Mouse (Mus musculus): ENCODE data around the gene Abcc9.

The Abcc9 gene

DNA sequence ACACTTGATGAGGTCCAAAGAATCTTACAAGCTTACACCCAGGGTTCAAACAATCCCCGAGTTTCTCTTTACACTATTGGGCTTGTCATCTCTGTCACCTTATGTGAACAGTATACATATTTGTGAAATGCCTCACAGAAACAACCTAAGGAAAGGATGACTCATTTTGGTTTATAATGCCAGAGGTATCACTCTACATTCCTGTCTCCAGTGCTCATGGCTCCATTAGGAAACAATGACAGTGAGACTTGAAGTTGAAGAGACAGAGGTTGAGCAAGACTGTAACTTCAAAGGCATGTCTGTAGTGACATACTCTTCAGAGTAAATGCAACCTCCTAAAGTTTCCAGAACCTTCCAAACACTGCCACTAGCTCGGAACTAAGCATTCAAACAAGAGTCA is 153.7 kb downstream of the Abcc9 start:
- ATAC-seq (ENCODE audit: low TSS enrichment) = no peak

DNA sequence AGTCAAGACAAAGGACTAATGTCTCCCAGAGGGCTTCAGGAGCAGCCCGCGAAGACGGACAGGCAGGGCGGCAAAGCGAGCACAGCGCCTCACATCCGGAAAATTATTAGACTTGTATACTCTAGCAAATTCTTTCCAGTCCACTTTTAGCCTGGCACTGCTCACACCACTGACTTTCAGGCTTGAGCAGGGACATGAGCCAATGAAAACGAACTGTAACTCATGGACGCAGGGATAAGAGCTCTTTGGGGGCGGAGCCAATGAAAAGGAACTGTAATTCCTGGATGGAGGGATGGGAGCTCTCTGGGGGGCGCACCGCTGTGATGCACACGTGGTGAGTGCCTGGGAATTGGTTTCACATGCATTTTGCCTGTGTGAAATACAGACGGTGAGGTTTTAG is 157.0 kb downstream of the Abcc9 start:
- no peak for ATAC-seq (ENCODE audit: low TSS enrichment)

DNA sequence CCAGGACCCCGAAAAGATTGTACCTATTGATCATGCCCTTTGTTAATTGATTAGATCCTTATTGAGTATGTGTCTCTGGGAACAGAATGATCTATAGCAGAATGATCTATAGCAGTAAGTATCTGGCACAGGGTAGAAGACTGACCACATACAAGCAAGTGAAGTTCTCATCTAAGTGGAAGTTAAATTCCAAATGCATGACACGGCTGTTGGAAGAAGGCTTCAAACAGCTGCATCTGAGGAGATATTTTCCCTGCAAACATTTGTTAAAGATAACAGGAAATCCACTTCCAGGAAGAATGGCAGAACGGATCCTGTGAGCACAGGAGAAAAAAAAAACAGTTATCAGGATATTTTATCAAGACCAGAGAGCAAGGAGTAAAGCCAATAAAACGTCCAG is 158.5 kb downstream of the Abcc9 start:
- no peak for ATAC-seq (ENCODE audit: low TSS enrichment)

DNA sequence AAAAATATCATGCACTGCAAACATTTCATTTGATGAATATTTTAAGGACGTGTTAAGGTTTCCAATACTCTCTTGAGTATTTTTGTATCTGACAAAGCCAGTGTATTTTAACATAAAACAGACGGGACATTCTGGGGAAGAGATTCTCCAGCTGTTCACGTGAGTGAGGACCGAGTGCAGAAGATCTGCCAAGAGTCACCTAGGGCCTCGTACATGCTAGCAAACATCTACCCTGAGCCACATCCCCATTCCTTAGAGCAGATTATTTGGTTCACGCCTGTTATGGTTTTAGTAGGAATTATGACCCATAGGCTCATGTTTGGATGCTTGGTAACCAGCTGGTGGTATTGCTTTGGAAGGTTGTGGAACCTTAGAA is 159.3 kb downstream of the Abcc9 start:
- no peak for ATAC-seq (ENCODE audit: low TSS enrichment)

DNA sequence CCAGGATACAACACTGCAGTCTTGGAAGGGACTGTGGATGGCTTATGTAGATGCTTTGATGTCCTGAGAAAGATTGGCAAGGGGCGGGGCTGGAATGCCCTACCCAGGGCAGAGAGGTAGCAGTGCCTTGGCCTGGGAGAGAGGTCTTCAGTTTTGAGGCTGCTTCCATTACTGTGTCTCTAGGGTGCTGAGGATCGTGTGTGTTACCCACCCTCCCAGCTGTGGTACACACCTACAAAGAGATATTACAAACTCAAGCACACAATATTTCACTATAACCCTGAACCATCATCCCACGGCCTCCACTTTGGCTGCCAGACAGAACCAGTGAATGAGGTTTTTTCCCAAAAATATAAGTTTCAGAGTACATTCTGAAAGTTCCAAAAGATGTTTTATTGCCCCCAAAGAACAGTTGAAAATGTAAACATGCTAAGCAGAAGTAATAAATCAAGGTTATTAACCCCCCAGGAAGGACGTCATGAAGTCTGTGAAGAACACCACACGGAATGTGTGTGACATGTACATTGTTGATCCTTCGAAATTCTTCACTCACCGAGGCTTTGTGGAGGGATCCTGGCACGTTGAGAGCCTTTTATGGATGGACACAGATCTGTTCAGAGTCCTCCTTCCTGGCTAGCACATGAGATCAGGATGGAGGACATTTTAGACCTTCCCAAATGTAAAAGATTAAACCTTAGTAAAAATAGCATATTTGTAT is 159.9 kb downstream of the Abcc9 start:
- no peak for ATAC-seq (ENCODE audit: low TSS enrichment)

DNA sequence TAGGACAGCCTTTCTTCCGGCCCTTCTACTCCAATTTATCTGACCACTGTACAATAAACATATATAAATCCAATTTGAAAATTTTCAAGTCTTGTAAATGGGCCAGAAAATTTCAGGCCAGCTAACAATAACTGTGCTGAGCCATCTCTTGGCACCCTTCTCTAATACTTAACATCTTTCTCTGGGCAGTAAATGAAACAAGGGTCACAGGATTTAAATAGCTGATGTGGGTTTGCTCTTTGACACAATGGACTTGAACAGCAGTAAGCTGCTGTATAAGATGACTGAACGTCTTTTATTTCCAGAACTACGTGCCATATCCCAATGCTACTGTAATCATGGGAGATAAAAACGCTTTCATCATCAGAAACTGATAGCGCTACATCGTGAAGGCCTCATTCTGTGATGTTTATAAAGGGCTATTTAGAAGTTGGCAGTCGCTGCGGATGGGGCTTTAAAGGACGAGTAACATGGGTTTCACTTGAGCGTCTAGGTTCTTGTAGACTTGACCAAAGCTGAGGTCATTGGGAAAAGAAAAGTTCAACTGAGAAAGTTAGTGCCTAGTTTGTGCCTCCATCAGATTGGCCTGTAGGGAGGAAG is 161.5 kb downstream of the Abcc9 start:
- no peak for ATAC-seq (ENCODE audit: low TSS enrichment)

DNA sequence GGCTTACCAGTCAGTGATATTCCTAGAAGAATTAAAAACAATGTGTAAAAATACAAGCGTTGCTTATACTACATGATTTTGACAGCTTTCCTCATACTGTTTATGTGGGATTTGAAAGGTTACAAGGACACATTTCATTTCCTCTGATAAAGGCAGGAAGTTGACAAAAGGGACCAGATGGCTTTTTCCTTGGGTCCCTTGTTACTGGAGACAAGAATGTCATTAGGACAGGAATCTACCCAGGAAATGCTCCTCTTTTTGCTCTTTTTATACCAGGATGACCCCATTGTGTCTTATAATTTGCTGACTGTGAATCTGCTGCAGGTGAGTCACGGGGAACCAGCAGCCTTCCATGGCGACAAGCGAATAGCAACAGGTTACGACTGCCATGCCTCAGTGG is 162.0 kb downstream of the Abcc9 start:
- no peak for ATAC-seq (ENCODE audit: low TSS enrichment)

DNA sequence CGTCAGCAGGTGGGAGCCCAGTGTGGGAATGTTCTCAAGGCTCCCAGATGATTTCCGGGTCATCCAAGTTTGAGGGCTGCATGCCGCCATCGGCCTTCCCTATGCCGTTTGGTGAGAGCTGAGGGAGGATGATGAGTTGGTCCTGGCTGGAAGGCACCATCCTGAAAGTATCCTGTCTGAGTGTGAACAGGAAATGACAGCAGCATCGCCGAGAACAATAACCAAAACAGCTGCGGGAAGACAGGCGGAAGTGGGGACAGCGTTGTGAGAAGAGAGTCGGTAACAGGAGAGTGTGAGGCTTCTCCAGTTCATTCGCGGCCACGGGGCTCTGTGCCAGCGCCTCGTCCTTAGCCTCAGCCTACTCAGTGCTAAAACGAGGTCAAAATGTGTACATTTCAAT is 163.6 kb downstream of the Abcc9 start:
- no peak for ATAC-seq (ENCODE audit: low TSS enrichment)
